Comparison of ENCODE assay signal across 7 mouse cellular contexts in genomic region chr7:66218193-66219014, GRCm38 (mm10).
DNase-seq lines count a peak whose midpoint lies in the region; ATAC-seq and TF ChIP-seq lines count a peak whose summit lies in the region.

No protein-coding gene starts in this region.

- 47% methylated on average over 9 of the region's 9 CpGs for WGBS in intestine, embryonic 16.5 days
- 22% methylated on average over 9 of the region's 9 CpGs for WGBS in lung, embryonic 14.5 days
- 36% methylated on average over 9 of the region's 9 CpGs for WGBS in stomach, embryonic 14.5 days

- H3K27ac ChIP-seq in bone marrow macrophage, adult 2 months (ENCODE audit: insufficient read depth, low read depth, low read length), result peak overlapping the region; percentile 49
- peak overlapping the region; percentile 84 for H3K27ac ChIP-seq in intestine, embryonic 16.5 days (ENCODE audit: low read length)
- H3K27ac ChIP-seq in lung, embryonic 14.5 days (ENCODE audit: low read depth), result peak overlapping the region; percentile 95
- H3K27ac ChIP-seq in stomach, embryonic 14.5 days (ENCODE audit: low read length), result peak overlapping the region; percentile 90

- peak; percentile 46 to 49 for DNase-seq in cerebellum, postnatal 36 days
- peak; percentile 98 for DNase-seq in heart, adult 11 months
- peak; percentile 81 for DNase-seq in lung, embryonic 14.5 days
- DNase-seq in left cerebral cortex, adult 11 months (ENCODE audit: low spot score), result no peak

- H3K9ac ChIP-seq in intestine, embryonic 16.5 days (ENCODE audit: low read depth, low read length), result 0 out of 2 replicates have a peak overlapping the region, but pooled peaks have one; percentile 25
- H3K9ac ChIP-seq in lung, embryonic 14.5 days, result no peak overlapping the region
- no peak overlapping the region for H3K9ac ChIP-seq in stomach, embryonic 14.5 days (replicated peaks; ENCODE audit: low read depth, low read length)

- no peaks in the 10 kb centered on the region for H3K27me3 ChIP-seq in intestine, embryonic 16.5 days (replicated peaks; ENCODE audit: control insufficient read depth, insufficient read depth, low read length)
- no peaks in the 10 kb centered on the region for H3K27me3 ChIP-seq in lung, embryonic 14.5 days (ENCODE audit: insufficient read depth, low read length)
- no peaks in the 10 kb centered on the region for H3K27me3 ChIP-seq in stomach, embryonic 14.5 days (ENCODE audit: control insufficient read depth, insufficient read depth, low read length)

- H3K36me3 ChIP-seq in intestine, embryonic 16.5 days (ENCODE audit: control insufficient read depth, insufficient read depth, low read length), result no peaks in the 10 kb centered on the region
- no peaks in the 10 kb centered on the region for H3K36me3 ChIP-seq in lung, embryonic 14.5 days (ENCODE audit: insufficient read depth)
- H3K36me3 ChIP-seq in stomach, embryonic 14.5 days (ENCODE audit: control insufficient read depth, insufficient read depth, low read length), result no peaks in the 10 kb centered on the region

- no peak overlapping the region for H3K4me3 ChIP-seq in bone marrow macrophage, adult 2 months (ENCODE audit: insufficient read depth, low read length)
- no peak overlapping the region for H3K4me3 ChIP-seq in intestine, embryonic 16.5 days (ENCODE audit: low read length)
- no peak overlapping the region for H3K4me3 ChIP-seq in lung, embryonic 14.5 days (ENCODE audit: low read depth, low read length)
- no peak overlapping the region for H3K4me3 ChIP-seq in stomach, embryonic 14.5 days (ENCODE audit: low read depth, low read length)

- H3K4me1 ChIP-seq in bone marrow macrophage, adult 2 months (ENCODE audit: control insufficient read depth, insufficient read depth, low read length), result peaks cover 28% of the 10 kb centered on the region
- 0 out of 2 replicates have a peak, but pooled peaks cover 9% of the 10 kb centered on the region for H3K4me1 ChIP-seq in intestine, embryonic 16.5 days (ENCODE audit: control insufficient read depth, insufficient read depth, low read length)
- peaks cover 20% of the 10 kb centered on the region for H3K4me1 ChIP-seq in lung, embryonic 14.5 days (ENCODE audit: insufficient read depth)
- H3K4me1 ChIP-seq in stomach, embryonic 14.5 days (ENCODE audit: control insufficient read depth, insufficient read depth, low read length), result peaks cover 16% of the 10 kb centered on the region; the same call in 1 of the 2 replicates

- peak; percentile 29 for ATAC-seq in intestine, embryonic 16.5 days
- ATAC-seq in lung, embryonic 14.5 days (ENCODE audit: insufficient read depth), result peak; percentile 83
- ATAC-seq in stomach, embryonic 14.5 days (ENCODE audit: insufficient number of reproducible peaks, insufficient read depth, low FRiP score, low read depth), result no peak; the same call in 1 of the 2 replicates

- TF ChIP-seq POLR2A in bone marrow macrophage, adult 2 months (IDR thresholded peaks at IDR 0.05; ENCODE audit: borderline replicate concordance, low read depth, low read length), result no peak

- H3K4me2 ChIP-seq in intestine, embryonic 16.5 days (ENCODE audit: low read depth, low read length), result no peak overlapping the region
- H3K4me2 ChIP-seq in lung, embryonic 14.5 days, result no peak overlapping the region
- H3K4me2 ChIP-seq in stomach, embryonic 14.5 days (replicated peaks; ENCODE audit: low read depth, low read length), result no peak overlapping the region

- TF ChIP-seq CTCF in bone marrow macrophage, adult 2 months (IDR thresholded peaks at IDR 0.05; ENCODE audit: low read depth, low read length), result no peak
- no peak for TF ChIP-seq CTCF in lung, embryonic 14.5 days (IDR thresholded peaks at IDR 0.05; ENCODE audit: low read depth)

- H3K9me3 ChIP-seq in intestine, embryonic 16.5 days (ENCODE audit: control insufficient read depth, low read length), result no peaks in the 10 kb centered on the region
- no peaks in the 10 kb centered on the region for H3K9me3 ChIP-seq in lung, embryonic 14.5 days (ENCODE audit: low read depth, low read length)
- no peaks in the 10 kb centered on the region for H3K9me3 ChIP-seq in stomach, embryonic 14.5 days (ENCODE audit: control insufficient read depth, low read depth, low read length)
